Mouse (Mus musculus): ENCODE measurements at regions not wholly inside any gene's neighbourhood (a gene's known extent, or its start where the extent isn't known, plus 50 kb on each side); places are given as distances from the start of the nearest gene placed in this dataset.

DNA sequence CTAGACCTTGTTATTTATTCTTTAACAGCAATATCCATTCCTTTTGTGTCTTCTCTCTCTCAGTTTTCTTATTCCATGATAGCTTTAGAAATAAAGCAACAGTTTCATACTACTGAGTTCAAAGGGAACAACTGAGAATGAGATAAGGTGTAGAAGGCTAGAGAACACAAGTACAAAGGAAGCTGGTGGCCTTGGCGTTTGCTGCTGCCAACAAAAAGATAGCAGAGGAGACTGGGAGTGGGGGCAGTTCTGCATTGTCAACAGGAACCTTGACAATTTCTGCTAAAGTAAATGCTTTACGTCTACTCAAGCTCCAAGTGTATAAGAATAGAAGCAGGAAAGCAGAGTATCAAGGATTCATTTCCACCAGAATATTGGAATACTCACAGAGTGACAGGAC, 109.3 kb upstream of the B430305J03Rik start:
- no peak for ATAC-seq (ENCODE audit: poor library complexity, severe bottlenecking)

DNA sequence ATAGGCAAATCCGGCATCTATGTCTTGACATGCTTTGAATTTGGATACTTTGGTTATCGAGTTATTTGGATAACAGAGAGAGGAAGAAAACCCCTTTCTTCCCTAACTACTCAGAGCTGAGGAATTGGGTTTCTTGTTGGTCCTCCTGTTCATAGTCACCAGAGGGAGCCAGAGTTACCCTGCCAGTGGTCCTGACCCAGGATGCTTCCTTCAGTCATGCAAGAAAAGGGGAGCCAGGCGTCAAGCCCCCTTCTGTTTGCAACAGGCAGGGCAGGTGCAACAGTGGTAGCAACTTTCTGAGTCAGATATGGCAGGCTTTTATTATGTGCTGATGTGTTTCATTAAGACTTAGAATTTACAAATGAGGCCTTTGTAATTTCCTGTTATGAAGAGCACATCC, 101.4 kb upstream of the B430305J03Rik start:
- peak; percentile 90 for ATAC-seq (ENCODE audit: poor library complexity, severe bottlenecking)

DNA sequence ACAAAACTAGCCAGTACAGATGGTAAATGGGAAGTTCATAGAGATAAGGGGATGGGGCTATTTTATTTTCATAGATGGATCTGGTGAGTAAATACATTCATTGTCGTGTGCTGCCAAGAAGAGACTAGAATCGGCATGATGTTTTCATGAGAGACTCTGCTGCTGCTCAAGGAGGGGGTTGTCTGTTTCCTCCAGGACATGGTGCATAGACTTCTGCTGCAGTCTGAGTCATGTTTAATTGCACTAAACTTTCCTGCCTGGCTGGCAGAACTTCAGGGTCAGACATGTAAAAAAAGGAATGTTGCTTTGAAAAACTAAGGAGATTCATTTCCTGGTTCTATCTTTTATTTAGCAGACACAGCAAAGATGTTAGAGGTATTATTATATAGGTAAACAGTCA, 100.9 kb upstream of the B430305J03Rik start:
- ATAC-seq (ENCODE audit: poor library complexity, severe bottlenecking) = no peak

DNA sequence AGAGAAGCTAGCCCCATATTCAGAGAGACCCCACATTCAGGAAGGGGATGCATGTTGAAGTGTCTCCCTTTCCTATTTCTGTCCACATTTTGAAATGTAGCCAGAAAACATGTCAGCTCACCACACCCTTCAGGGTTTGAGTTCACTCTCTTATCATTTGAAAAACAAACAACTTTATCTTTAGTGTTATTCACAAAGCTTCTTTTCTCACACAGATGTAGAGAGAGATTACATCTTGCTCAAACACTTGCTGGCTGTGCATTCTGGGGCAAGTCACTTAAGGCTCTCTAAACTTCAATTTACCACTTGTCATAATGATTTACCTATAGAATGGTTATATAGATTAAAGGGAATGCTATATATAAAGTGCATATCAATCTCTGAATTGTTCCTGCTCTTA, 94.3 kb upstream of the B430305J03Rik start:
- no peak for ATAC-seq (ENCODE audit: poor library complexity, severe bottlenecking)

DNA sequence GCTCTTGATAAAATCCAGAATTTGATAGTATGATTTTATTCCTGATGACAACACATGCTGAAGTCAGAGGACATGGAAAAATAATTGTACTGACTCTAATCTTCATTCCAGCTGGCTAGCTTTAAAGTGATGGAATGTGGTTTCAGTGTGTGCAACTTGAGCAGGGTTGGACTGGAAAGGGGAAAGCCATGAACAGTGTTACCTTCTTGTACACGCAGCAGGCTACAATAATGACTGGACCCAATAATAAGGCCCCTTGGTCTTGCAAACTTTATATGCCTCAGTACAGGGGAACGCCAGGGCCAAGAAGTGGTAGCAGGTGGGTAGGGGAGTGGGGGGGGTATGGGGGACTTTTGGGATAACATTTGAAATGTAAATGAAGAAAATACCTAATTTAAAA, 90.8 kb upstream of the B430305J03Rik start:
- ATAC-seq (ENCODE audit: poor library complexity, severe bottlenecking) = no peak

DNA sequence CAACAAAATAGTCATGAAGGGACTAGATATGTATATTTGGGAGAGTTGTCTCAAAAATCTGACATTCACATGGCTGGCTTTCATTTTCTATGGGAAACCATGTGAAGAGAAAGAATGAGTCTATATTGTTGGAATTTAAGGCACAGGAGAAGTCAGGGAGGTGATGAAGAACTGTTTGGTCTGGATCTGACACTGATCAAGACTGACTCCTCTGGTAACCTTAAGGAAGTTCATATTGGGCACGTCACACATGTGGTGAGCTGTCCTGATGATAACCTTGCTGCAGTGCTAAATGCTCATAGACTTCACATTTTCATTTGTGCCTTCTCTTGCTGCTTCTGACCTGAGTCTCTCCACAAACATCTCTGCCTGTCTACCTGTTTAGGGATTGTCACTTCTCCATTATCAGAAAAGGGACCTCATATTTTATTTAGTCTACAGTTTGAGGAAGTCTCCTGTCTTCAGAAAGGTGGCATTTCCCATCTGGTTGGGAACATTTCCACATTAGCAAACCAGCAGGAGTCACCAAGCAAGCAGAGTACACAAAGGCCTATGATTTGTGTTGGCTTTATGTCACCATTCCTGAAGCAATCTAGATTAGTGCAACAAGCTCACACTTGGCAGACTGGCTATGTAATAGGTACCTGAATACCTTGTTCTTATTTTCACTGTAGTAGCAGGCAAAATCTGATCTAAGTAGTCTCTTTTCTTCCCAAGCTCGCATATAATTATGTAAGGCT, 76.4 kb upstream of the B430305J03Rik start:
- ATAC-seq (ENCODE audit: poor library complexity, severe bottlenecking) = peak; percentile 57

DNA sequence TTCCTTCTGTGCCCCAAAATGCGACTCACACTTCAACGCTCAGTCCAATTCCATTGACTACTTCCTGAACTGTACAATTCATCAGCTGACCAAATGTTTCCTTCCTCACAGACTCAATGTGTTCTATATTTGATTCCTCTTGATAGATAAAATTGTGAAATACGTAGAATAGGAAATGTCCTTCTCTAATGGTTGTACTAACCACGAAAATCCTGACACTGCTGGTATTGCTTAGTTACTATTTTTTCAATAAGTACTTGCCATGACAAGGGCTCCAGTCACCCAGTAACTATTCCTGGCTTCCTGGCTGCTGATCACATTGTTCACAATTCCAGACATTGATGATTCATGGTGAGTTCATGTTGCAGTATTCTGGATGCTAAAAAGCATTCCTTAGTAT, 75.7 kb upstream of the B430305J03Rik start:
- ATAC-seq (ENCODE audit: poor library complexity, severe bottlenecking) = peak; percentile 66

DNA sequence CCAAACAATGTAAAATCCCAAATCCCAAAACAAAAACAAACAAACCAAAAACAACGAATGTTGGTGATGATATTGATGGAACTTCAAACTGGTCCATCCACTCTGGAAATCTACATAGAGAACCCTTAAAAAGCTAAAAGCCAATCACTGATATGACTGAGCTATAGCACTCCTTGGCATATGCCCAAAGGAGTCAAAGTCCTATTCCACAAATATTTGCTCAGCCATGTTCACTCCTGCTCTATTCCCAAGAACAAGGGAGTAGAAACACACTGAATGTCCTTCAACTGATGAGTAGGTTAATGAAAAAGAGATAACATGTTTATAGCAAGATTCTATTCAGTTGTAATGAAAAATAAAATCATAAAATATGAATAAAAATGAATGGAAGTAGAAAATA, 63.0 kb upstream of the B430305J03Rik start:
- no peak for ATAC-seq (ENCODE audit: poor library complexity, severe bottlenecking)

DNA sequence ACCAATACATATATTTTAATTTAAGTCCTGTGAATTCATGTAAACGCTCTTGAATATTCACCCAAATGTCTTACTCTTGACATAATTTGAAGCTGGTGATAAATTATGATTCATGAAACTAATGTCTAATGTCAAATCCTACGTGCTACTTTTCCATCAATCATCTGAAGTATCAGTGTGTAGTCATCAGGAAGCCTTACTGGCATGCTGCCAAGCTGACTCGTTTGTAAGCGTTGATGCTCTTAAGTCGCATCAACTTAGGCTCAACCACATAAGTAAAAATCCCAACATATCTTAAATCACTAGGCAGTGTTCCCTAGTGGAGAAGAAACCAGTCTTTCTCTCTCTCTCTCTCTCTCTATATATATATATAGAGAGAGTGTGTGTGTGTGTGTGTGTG, 58.2 kb upstream of the B430305J03Rik start:
- ATAC-seq (ENCODE audit: poor library complexity, severe bottlenecking) = no peak

DNA sequence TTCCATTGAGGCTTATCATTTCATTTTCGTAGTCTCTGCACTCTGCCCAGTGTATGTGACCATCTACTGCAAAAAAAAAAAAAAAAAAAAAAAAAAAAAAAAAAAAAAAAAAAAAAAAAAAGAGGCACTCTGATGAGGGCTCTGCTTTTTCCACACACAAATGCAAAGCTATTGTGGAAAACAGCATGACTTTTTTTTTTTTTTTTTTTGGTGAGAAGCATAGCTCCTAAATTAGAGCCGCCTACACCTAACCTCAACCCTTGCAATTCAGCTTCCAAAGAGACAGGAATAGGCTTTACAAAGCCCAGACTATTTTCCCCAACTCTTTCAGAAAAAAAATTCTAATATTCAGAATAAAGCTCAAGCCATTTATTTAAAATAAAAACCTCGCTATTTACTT, 54.0 kb upstream of the B430305J03Rik start:
- no peak for ATAC-seq (ENCODE audit: poor library complexity, severe bottlenecking)

DNA sequence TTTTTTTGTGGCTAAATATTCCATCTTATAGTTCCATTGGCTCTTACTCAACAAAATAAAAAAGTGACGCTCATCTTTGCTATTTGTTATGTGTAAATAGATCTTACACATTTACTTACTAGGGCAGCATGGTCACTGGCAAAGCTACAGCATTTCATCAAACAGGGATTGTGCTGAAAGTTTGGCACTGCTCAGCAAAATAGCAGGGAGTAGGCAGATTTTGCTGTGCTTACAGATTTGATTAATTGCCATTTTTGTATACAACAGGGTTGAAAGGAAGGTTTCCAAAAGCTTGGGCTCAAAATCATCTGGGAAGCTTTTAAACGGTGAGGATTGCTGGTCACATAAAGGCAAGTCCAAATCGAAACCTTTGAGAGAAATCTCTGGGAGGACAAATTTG, 52.3 kb upstream of the B430305J03Rik start:
- no peak for ATAC-seq (ENCODE audit: poor library complexity, severe bottlenecking)
